In genomic region chr13:31556964-31557767, GRCm38 (mm10) we compare ENCODE assay signal across 8 mouse cellular contexts. TPM values are rescaled to one million over a fixed set of nuclear protein-coding genes. Genes with fewer than 3 reads are reported as not detected.
DNase-seq lines count a peak whose midpoint lies in the region; ATAC-seq and TF ChIP-seq lines count a peak whose summit lies in the region.

No protein-coding gene starts in this region.

- no peaks in the 10 kb centered on the region for H3K36me3 ChIP-seq in thymus, adult 2 months (ENCODE audit: control insufficient read depth, insufficient read depth, low read length)
- H3K36me3 ChIP-seq in forebrain, embryonic 15.5 days, result no peaks in the 10 kb centered on the region
- no peaks in the 10 kb centered on the region for H3K36me3 ChIP-seq in liver, embryonic 12.5 days
- H3K36me3 ChIP-seq in small intestine, adult 2 months (ENCODE audit: control insufficient read depth, insufficient read depth, low read length), result no peaks in the 10 kb centered on the region

- TF ChIP-seq CTCF in thymus, adult 2 months (IDR thresholded peaks at IDR 0.05; ENCODE audit: borderline replicate concordance, control insufficient read depth, extremely low read depth, insufficient read depth, low read length, poor library complexity), result no peak
- TF ChIP-seq CTCF in small intestine, adult 2 months (IDR thresholded peaks at IDR 0.05; ENCODE audit: extremely low read depth, insufficient read length, insufficient replicate concordance, low read depth, low read length), result no peak

- peak overlapping the region; percentile 28 for H3K4me3 ChIP-seq in thymus, adult 2 months (ENCODE audit: control insufficient read depth, insufficient read depth, low read length)
- peak overlapping the region; percentile 52 for H3K4me3 ChIP-seq in forebrain, embryonic 15.5 days
- H3K4me3 ChIP-seq in liver, embryonic 12.5 days, result peak overlapping the region; percentile 56
- H3K4me3 ChIP-seq in small intestine, adult 2 months (ENCODE audit: low read depth, low read length), result peak overlapping the region; percentile 80

- no peak for ATAC-seq in forebrain, embryonic 15.5 days (replicated peaks)
- ATAC-seq in liver, embryonic 12.5 days, result no peak
- no peak for ATAC-seq in activated CD4-positive, CD25-positive, alpha-beta regulatory T cell, adult 4 months

- no peak for DNase-seq in thymus, adult 2 months
- no peak for DNase-seq in thymus, adult 18-20 months
- no peak for DNase-seq in layer of hippocampus, postnatal 25 days (ENCODE audit: extremely low spot score in 1 of 2, low spot score in 1 of 2)
- no peak for DNase-seq in yolk sac, embryonic 10.5 days (ENCODE audit: low spot score)

- no peaks in the 10 kb centered on the region for H3K9me3 ChIP-seq in forebrain, embryonic 15.5 days
- no peaks in the 10 kb centered on the region for H3K9me3 ChIP-seq in liver, embryonic 12.5 days (replicated peaks)

- TF ChIP-seq POLR2A in thymus, adult 2 months (IDR thresholded peaks at IDR 0.05; ENCODE audit: control insufficient read depth, extremely low read depth, insufficient read depth, low read length, poor library complexity), result no peak
- no peak for TF ChIP-seq POLR2A in small intestine, adult 2 months (IDR thresholded peaks at IDR 0.05; ENCODE audit: low read depth, low read length)

- 7% methylated on average over 24 of the region's 24 CpGs for WGBS in thymus, adult 2 months
- WGBS in forebrain, embryonic 15.5 days, result 8% methylated on average over 24 of the region's 24 CpGs
- 6% methylated on average over 24 of the region's 24 CpGs for WGBS in liver, embryonic 12.5 days (ENCODE audit: insufficient replicate concordance)
- 13% methylated on average over 24 of the region's 24 CpGs for whole genome bisulfite sequencing in small intestine, adult 2 months

- H3K4me1 ChIP-seq in thymus, adult 2 months (replicated peaks; ENCODE audit: control insufficient read depth, insufficient read depth, low read length), result peaks cover 9% of the 10 kb centered on the region; the same call in 1 of the 2 replicates
- H3K4me1 ChIP-seq in forebrain, embryonic 15.5 days, result peaks cover 29% of the 10 kb centered on the region
- H3K4me1 ChIP-seq in liver, embryonic 12.5 days, result peaks cover 14% of the 10 kb centered on the region; the same call in 1 of the 2 replicates
- peaks cover 6% of the 10 kb centered on the region for H3K4me1 ChIP-seq in small intestine, adult 2 months (ENCODE audit: control insufficient read depth, insufficient read depth, insufficient read length, low read length)

- peak overlapping the region; percentile 98 for H3K4me2 ChIP-seq in forebrain, embryonic 15.5 days (replicated peaks)
- peak overlapping the region; percentile 83 for H3K4me2 ChIP-seq in liver, embryonic 12.5 days

- no peak overlapping the region for H3K27ac ChIP-seq in thymus, adult 2 months (ENCODE audit: control insufficient read depth, insufficient read depth, low read length)
- H3K27ac ChIP-seq in forebrain, embryonic 15.5 days (replicated peaks), result no peak overlapping the region
- H3K27ac ChIP-seq in liver, embryonic 12.5 days, result no peak overlapping the region
- peak overlapping the region; percentile 3; the same call in 1 of the 2 replicates for H3K27ac ChIP-seq in small intestine, adult 2 months (ENCODE audit: insufficient read depth, low read depth, low read length)

- no peak overlapping the region for H3K9ac ChIP-seq in forebrain, embryonic 15.5 days (replicated peaks)
- H3K9ac ChIP-seq in liver, embryonic 12.5 days, result no peak overlapping the region

- peaks cover 10% of the 10 kb centered on the region; the same call in 1 of the 2 replicates for H3K27me3 ChIP-seq in thymus, adult 2 months (ENCODE audit: control insufficient read depth, insufficient read depth, low read length)
- H3K27me3 ChIP-seq in forebrain, embryonic 15.5 days, result peaks cover 81% of the 10 kb centered on the region
- H3K27me3 ChIP-seq in liver, embryonic 12.5 days (replicated peaks), result peaks cover 85% of the 10 kb centered on the region
- H3K27me3 ChIP-seq in small intestine, adult 2 months (ENCODE audit: control insufficient read depth, insufficient read depth, low read length), result peaks cover 12% of the 10 kb centered on the region

RNA-seq across cellular contexts. Expression of gene Foxq1, which starts 1.2 kb away (rescaled TPM):
- polyA plus RNA-seq in thymus, adult 2 months (2012; rRNA removed), result 1.8 and 2.1 TPM in 2 replicates
- polyA plus RNA-seq in forebrain, embryonic 15.5 days (2015; fragmentation: Nextera tagmentation; extraction: Ambion mirVana), result 2.4 and 2.6 TPM in 2 replicates
- 0.07 and 0.10 TPM in 2 replicates for polyA plus RNA-seq in liver, embryonic 12.5 days (2016; fragmentation: Nextera tagmentation; extraction: Ambion mirVana)
- polyA plus RNA-seq in small intestine, adult 2 months (2012; rRNA removed), result 9.2 and 59.1 TPM in 2 replicates
- not detected for polyA plus RNA-seq in activated CD4-positive, CD25-positive, alpha-beta regulatory T cell, adult 4 months (2017; shearing (Covaris generic))
- total RNA-seq in layer of hippocampus, postnatal 25 days (2021), result 1 to 10 TPM; 2.4 to 2.5 TPM

RNA-seq across cellular contexts. Expression of gene A530084C06Rik, which starts 2.0 kb away (rescaled TPM):
- polyA plus RNA-seq in thymus, adult 2 months (2012; rRNA removed), result 0.13 and 0.19 TPM in 2 replicates
- not detected in 2 replicates for polyA plus RNA-seq in forebrain, embryonic 15.5 days (2015; fragmentation: Nextera tagmentation; extraction: Ambion mirVana)
- polyA plus RNA-seq in liver, embryonic 12.5 days (2016; fragmentation: Nextera tagmentation; extraction: Ambion mirVana), result not detected in 2 replicates
- polyA plus RNA-seq in small intestine, adult 2 months (2012; rRNA removed), result 0.56 and 0.88 TPM in 2 replicates
- polyA plus RNA-seq in activated CD4-positive, CD25-positive, alpha-beta regulatory T cell, adult 4 months (2017; shearing (Covaris generic)), result not detected
- under 1 TPM; 0.59 to 0.85 TPM for total RNA-seq in layer of hippocampus, postnatal 25 days (2021)

Comparison
In these comparisons a context has a peak if more than half of its experiments do, and no peak if none do; other contexts are left out.
1. H3K4me3 ChIP-seq: peak in every context shown above with its lines; median percentile 80 in small intestine, adult 2 months; 56 in liver, embryonic 12.5 days; 52 in forebrain, embryonic 15.5 days; 28 in thymus, adult 2 months.